Mouse (Mus musculus) small intestine, adult 2 months (tissue): Measurements from ENCODE around the gene Luzp1.

Experiments used
- CTCF ChIP-seq: fragments of 200-500 bp; IDR thresholded peaks from 2 replicates; pipeline ENCODE4 v1.5.1; 2012; ENCODE audit warnings: low read depth, mild to moderate bottlenecking, control low read depth, inconsistent platforms, low read length, moderate library complexity, mixed read lengths; ENCODE audit not compliant: insufficient replicate concordance, insufficient read length; ENCODE audit errors: extremely low read depth
- POLR2A ChIP-seq: fragments of 200-500 bp; IDR thresholded peaks from 2 replicates; pipeline ENCODE4 v1.6.1; 2012; ENCODE audit warnings: low read depth, mild to moderate bottlenecking, control low read depth, inconsistent platforms, low read length, moderate library complexity

DNA sequence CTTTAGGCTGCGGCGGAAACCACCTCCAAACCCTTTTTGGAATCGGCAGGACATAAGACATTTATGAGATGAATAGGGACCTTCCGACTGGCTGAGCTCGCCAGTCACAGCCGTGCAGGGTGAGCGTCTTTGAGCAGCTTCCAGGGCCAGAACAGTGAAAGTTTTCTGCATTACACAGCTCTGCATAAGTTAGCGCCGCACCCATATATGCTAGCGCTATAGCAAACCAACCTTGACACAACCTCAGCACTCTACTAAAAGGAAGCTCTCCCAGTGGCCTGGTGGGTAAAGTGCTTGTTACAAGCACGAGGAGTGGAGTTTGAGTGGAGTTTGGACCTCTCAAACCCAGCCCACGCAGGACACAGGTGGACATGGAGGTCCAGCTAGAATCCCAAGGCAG, 10.4 kb upstream of the Luzp1 start:
- TF ChIP-seq POLR2A, result no peak
- no peak for TF ChIP-seq CTCF
